Mouse (Mus musculus) thymus, postnatal 36 days (tissue): ENCODE data around the gene Rab37.
A peak's percentile ranks its signal among the peaks of the same experiment; 100 is the strongest.

Source experiments
- DNase-seq, 2 experiments: peaks; one replicate each; pipeline ENCODE4 v3.0.0; 2022; ENCODE audit warnings: mixed read lengths in 2 of 2

Rab37 gene

GRCm38 (mm10) chr11:115091362-115091901 lies at the start of gene Rab37:
TSS of gene Rab37 (plus strand) at chr11:115091431.
- peak in 1 of 2 experiments; percentile 11 for DNase-seq

GRCm38 (mm10) chr11:115048259-115048658 lies 43.0 kb upstream of the Rab37 start, which contains the start of gene Cd300ld3:
TSS of gene Cd300ld3 (minus strand) at chr11:115048409.
- no peak for DNase-seq

- DNase-seq = no peak
Measured at GRCm38 (mm10) chr11:115049282-115049895, 41.8 kb upstream of the Rab37 start.

GRCm38 (mm10) chr11:115052206-115052605 lies 39.0 kb upstream of the Rab37 start:
- DNase-seq = peak; percentile 24 to 43

GRCm38 (mm10) chr11:115052991-115053390 lies 38.2 kb upstream of the Rab37 start:
- no peak for DNase-seq

GRCm38 (mm10) chr11:115054537-115054936 lies 36.7 kb upstream of the Rab37 start:
- no peak for DNase-seq

- no peak for DNase-seq
Measured at GRCm38 (mm10) chr11:115058701-115059100, 32.5 kb upstream of the Rab37 start.

- DNase-seq = no peak
Measured at GRCm38 (mm10) chr11:115059797-115060196, 31.4 kb upstream of the Rab37 start.

- no peak for DNase-seq
Measured at GRCm38 (mm10) chr11:115062077-115062476, 29.2 kb upstream of the Rab37 start, which contains the start of gene Cd300e. TSS of gene Cd300e (minus strand) at chr11:115062177.

GRCm38 (mm10) chr11:115066768-115067167 lies 24.5 kb upstream of the Rab37 start:
- no peak for DNase-seq

GRCm38 (mm10) chr11:115071015-115071551 lies 20.1 kb upstream of the Rab37 start:
- no peak for DNase-seq

GRCm38 (mm10) chr11:115071631-115072294 lies 19.5 kb upstream of the Rab37 start:
- no peak for DNase-seq

- no peak for DNase-seq
Measured at GRCm38 (mm10) chr11:115073002-115073401, 18.2 kb upstream of the Rab37 start.

- DNase-seq = no peak
Measured at GRCm38 (mm10) chr11:115075407-115075806, 15.8 kb upstream of the Rab37 start.

- no peak for DNase-seq
Measured at GRCm38 (mm10) chr11:115075859-115076258, 15.4 kb upstream of the Rab37 start.

- no peak for DNase-seq
Measured at GRCm38 (mm10) chr11:115077436-115077835, 13.8 kb upstream of the Rab37 start.

GRCm38 (mm10) chr11:115078680-115079079 lies 12.6 kb upstream of the Rab37 start:
- no peak for DNase-seq

GRCm38 (mm10) chr11:115080886-115081285 lies 10.3 kb upstream of the Rab37 start:
- peak; percentile 23 to 31 for DNase-seq

- no peak for DNase-seq
Measured at GRCm38 (mm10) chr11:115081373-115081772, 9.9 kb upstream of the Rab37 start.

- DNase-seq = no peak
Measured at GRCm38 (mm10) chr11:115082196-115082595, 9.0 kb upstream of the Rab37 start.

GRCm38 (mm10) chr11:115083376-115084139 lies 7.7 kb upstream of the Rab37 start:
- peak; percentile 49 to 51 for DNase-seq

GRCm38 (mm10) chr11:115084595-115084994 lies 6.6 kb upstream of the Rab37 start:
- DNase-seq = no peak

- DNase-seq = no peak
Measured at GRCm38 (mm10) chr11:115085064-115085463, 6.2 kb upstream of the Rab37 start.
